Mouse (Mus musculus): Measurements from ENCODE around the gene Odf3b. TPM values are rescaled to one million over a fixed set of nuclear protein-coding genes. Genes with fewer than 3 reads are reported as not detected.

Gene Odf3b
- 1 to 10 TPM in 1 of 2 experiments, not detected in 1; 1.2 TPM for total RNA-seq (2023)

GRCm38 (mm10) chr15:89378831-89379401 is at the start of gene Odf3b:
Gene Odf3b, minus strand, starts transcription at chr15:89379282.

DNA sequence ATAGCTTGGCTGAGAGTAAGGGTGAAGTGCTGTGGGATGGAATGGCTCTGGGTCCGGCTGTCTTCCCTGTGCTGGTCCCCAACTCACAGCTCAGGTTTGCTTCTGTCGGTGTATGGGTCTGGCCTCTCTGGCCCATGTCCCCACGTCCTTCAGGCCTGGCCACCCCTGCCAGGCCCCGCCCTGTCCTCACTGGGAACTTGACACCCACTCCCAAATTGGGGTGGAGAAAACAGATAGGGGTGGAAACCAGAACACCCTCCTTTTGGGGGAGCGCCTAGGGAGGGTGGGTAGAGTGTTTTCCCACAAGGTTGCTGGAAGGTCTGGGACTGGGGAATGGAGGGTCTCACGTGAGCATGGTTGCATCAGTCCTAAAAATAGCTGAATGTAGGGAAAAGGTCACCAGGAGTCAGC is 46.6 kb upstream of the Odf3b start, which contains the start of gene Cpt1b:
Gene Cpt1b, minus strand, starts transcription at position 153 of the 411 bp plus-strand sequence.

DNA sequence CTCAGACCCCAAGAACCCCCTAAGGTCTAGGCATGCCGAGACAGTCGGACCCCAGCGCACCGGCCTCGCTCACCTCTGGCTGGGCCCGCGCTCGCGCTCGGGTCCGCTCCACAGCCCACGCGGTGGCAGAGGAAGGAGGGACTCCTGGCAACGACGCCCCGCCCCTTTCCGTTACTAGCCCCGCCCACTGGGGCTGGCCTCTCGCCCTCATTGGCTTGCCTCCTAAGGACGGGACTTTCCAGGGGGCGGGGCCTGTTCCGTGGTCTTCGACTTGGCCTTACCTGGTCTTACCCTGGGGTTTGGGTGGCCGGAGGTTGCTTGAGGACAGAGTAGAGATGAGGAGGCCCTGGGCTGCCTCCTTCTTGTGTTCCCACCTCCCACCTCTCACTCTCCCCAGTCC is 31.0 kb upstream of the Odf3b start, which contains the start of gene Syce3:
Gene Syce3, minus strand, starts transcription at position 386 of the 400 bp plus-strand sequence.

DNA sequence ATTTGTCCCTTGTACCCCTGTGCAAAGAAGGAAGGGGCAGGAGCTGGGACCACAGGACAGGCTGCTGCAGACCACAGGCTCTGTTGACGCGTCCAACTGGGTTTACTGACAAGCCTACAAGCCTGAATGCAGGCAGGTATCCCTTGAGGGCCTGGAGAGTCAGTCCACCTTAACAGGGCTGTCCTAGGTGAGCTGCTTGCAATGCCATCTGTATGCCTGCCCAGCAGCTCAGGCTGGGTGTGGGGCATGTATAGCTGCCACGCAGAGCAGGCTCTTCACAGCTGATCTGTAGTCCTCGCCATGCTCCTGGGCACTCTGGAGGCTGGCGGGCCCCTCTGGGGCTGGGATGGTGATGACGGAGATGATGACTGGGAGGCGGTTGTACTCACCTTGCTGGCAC is 5.5 kb upstream of the Odf3b start, which contains the start of gene Klhdc7b:
Gene Klhdc7b, plus strand, starts transcription at position 301 of the 400 bp plus-strand sequence.

GRCm38 (mm10) chr15:89376957-89377356 is 2.1 kb downstream of the Odf3b start, which contains the start of gene Tymp:
Gene Tymp, minus strand, starts transcription at chr15:89377039.

GRCm38 (mm10) chr15:89373762-89374248 is 5.3 kb downstream of the Odf3b start, which contains the start of gene Sco2:
Gene Sco2, minus strand, starts transcription at chr15:89373846.

GRCm38 (mm10) chr15:89355241-89356187 is 23.6 kb downstream of the Odf3b start, which contains the start of the genes Lmf2 and Ncaph2:
Gene Lmf2, minus strand, starts transcription at chr15:89355659.
Gene Ncaph2, plus strand, starts transcription at chr15:89355719.

GRCm38 (mm10) chr15:89334271-89334670 is 44.8 kb downstream of the Odf3b start, which contains the start of gene Miox:
Gene Miox, plus strand, starts transcription at chr15:89334398.

Other genes with a start within 250 kb of the Odf3b start
- gene Mapk12, start 238.6 kb downstream of the Odf3b start, total RNA-seq (2023), result under 1 TPM in 1 of 2 experiments, not detected in 1; 0.20 TPM
- under 1 TPM; 0.27 to 0.42 TPM for gene Mapk11, start 229.7 kb downstream of the Odf3b start, total RNA-seq (2023)
- gene Plxnb2, start 198.5 kb downstream of the Odf3b start, total RNA-seq (2023), result 10 to 100 TPM; 50.5 to 82.5 TPM
- 1 to 10 TPM; 2.0 to 2.2 TPM for gene Dennd6b, start 182.8 kb downstream of the Odf3b start, total RNA-seq (2023)
- gene Ppp6r2, start 167.7 kb downstream of the Odf3b start, total RNA-seq (2023), result 10 to 100 TPM; 23.9 to 31.0 TPM
- 100 to 1,000 TPM; 107 to 117 TPM for gene Sbf1, start 64.0 kb downstream of the Odf3b start, total RNA-seq (2023)
- not detected for gene Adm2, start 56.6 kb downstream of the Odf3b start, total RNA-seq (2023)
- gene Miox, start 44.9 kb downstream of the Odf3b start, total RNA-seq (2023), result not detected
- gene Lmf2, start 23.6 kb downstream of the Odf3b start, total RNA-seq (2023), result 10 to 100 TPM; 39.7 to 41.8 TPM
- gene Ncaph2, start 23.6 kb downstream of the Odf3b start, total RNA-seq (2023), result 10 to 100 TPM; 73.4 to 76.9 TPM
- gene Sco2, start 5.4 kb downstream of the Odf3b start, total RNA-seq (2023), result 1 to 10 TPM; 4.4 to 7.0 TPM
- under 1 TPM in 1 of 2 experiments, not detected in 1; 0.24 TPM for gene Tymp, start 2.2 kb downstream of the Odf3b start, total RNA-seq (2023)
- not detected for gene Klhdc7b, start 5.6 kb upstream of the Odf3b start, total RNA-seq (2023)
- not detected for gene Syce3, start 31.2 kb upstream of the Odf3b start, total RNA-seq (2023)
- 1 to 10 TPM; 2.6 to 4.1 TPM for gene Cpt1b, start 46.6 kb upstream of the Odf3b start, total RNA-seq (2023)
- gene C730034F03Rik, start 50.3 kb upstream of the Odf3b start, total RNA-seq (2023), result 1 to 10 TPM; 3.2 to 3.7 TPM
- under 1 TPM in 1 of 2 experiments, not detected in 1; 0.78 TPM for gene Gm44502, start 50.4 kb upstream of the Odf3b start, total RNA-seq (2023)
- gene Chkb, start 50.6 kb upstream of the Odf3b start, total RNA-seq (2023), result 100 to 1,000 TPM; 127 to 141 TPM
- not detected for gene Mapk8ip2, start 74.6 kb upstream of the Odf3b start, total RNA-seq (2023)
- gene Arsa, start 98.1 kb upstream of the Odf3b start, total RNA-seq (2023), result 10 to 100 TPM; 13.5 to 15.1 TPM
- gene Shank3, start 120.3 kb upstream of the Odf3b start, total RNA-seq (2023), result 1 to 10 TPM in 1 of 2 experiments, under 1 TPM in 1; 0.89 to 1.8 TPM
- not detected for gene Acr, start 189.0 kb upstream of the Odf3b start, total RNA-seq (2023)
- gene Rabl2, start 212.6 kb upstream of the Odf3b start, total RNA-seq (2023), result 1 to 10 TPM; 1.7 to 4.8 TPM

Data from neutrophil, adult 59 days (primary cell).